Mouse (Mus musculus): ENCODE results near the gene Rnase12.

DNA sequence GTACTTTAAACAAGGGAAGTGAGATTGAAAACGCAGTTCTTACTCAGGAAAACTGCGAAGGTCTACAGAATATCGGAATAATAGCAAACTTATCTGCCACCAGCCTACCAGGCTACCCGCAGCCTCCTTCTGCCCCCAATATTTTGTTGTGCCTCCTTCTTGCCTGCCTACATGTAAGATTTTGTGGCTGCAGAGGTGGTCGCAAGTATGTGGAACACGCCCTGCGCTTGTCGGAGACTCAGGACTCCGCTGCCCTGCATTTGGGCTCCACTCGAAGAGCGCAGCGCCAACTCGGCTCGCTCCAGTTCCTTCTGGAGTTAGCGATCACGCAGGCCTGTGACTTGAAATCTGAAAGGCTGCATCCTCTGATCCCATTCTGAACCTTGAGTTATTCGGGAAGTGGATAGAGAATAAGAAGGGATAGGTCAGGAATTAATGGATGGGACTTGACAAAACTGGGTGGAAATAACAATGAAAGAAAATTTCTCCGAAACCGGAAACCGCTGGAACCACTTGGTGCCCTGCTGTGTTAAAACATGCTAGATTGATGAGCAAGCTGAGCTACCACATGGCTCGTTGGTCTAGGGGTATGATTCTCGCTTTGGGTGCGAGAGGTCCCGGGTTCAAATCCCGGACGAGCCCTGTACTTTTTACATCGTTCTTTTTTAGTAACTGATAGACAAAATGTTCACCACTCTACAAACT, 32.8 kb upstream of the Rnase12 start:
- TF ChIP-seq POLR2A (IDR thresholded peaks at IDR 0.05; ENCODE audit: borderline replicate concordance, extremely low read depth, low read depth, low read length) = peak; percentile 17; the same call in 1 of the 2 replicates
- no peak for TF ChIP-seq CTCF (IDR thresholded peaks at IDR 0.05; ENCODE audit: insufficient read depth, low read length)
